Mouse (Mus musculus) heart, postnatal 0 days (tissue): ENCODE results near the gene AI467606.

Experiments used
- CTCF ChIP-seq: IDR thresholded peaks from 2 replicates; pipeline ENCODE4 v1.5.1; 2016; ENCODE audit warnings: antibody characterized with exemption, control low read depth, low read depth
- EP300 ChIP-seq: IDR thresholded peaks from 2 replicates; pipeline ENCODE4 v1.6.1; 2016; ENCODE audit warnings: antibody characterized with exemption, low read depth

DNA sequence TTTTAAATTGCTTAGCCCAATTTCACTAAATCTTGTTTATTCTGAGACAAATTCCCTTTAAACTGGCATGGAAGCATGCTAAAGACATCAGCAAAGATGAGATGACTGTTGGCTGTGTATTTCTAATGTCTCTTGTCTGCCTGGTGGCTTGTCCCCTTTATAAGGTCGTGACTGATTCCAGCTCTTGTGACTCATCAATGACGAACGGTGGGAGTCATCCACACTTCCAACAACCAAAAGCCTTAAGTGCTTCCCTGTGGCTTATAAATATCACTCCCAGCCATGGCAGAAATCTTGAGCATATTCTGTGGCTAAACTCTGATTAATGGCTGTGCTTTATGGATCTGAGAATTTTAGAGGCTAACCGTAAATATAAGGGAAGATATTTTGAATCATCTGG, 24.8 kb upstream of the AI467606 start:
- TF ChIP-seq CTCF (no peak), EP300 (no peak)
